Mouse (Mus musculus) kidney, postnatal 10 days (tissue): ENCODE data around the gene Nrp2.

Experiments used
- DNase-seq: peaks from one replicate; pipeline ENCODE4 v3.0.0; 2021; ENCODE audit warnings: mixed read lengths

Gene Nrp2

DNA sequence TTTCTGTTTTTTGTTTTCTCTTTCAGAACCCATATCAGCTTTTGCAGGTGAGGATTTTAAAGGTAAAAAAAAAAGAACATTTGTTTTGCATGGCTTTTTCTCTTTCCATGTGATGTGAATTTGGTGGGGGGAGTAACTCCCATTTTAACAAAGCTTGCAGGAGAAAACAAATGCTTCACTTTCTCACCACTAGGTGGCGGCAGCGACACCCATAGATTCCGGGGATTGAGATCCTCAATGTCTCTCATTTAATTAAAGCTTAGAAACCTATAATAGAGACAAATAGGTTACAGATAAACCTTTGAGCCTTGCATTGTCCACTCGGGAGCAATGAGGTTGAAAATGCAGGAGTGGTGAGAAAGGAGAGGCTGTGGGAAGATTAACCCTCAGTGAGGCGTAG, 83.2 kb downstream of the Nrp2 start:
- peak; percentile 85 for DNase-seq

DNA sequence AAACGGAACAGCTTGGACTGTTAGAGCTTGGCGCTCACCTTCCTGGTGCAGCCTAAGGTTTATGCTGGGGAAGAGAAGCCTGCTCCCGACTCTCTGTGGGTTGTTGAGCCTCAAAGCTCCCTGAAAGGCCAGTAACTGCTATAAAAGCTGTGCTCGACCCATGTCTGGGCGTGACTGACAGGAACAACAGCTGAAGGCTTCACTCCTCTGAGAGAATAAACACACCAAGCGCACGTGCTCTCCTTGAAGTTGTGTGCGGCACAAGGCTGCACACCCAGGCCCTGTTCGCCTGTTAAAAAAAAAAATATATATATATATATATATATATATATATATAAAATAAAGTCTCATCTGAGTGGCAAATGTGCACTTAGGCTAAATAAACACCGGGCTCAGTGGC, 84.5 kb downstream of the Nrp2 start:
- no peak for DNase-seq

DNA sequence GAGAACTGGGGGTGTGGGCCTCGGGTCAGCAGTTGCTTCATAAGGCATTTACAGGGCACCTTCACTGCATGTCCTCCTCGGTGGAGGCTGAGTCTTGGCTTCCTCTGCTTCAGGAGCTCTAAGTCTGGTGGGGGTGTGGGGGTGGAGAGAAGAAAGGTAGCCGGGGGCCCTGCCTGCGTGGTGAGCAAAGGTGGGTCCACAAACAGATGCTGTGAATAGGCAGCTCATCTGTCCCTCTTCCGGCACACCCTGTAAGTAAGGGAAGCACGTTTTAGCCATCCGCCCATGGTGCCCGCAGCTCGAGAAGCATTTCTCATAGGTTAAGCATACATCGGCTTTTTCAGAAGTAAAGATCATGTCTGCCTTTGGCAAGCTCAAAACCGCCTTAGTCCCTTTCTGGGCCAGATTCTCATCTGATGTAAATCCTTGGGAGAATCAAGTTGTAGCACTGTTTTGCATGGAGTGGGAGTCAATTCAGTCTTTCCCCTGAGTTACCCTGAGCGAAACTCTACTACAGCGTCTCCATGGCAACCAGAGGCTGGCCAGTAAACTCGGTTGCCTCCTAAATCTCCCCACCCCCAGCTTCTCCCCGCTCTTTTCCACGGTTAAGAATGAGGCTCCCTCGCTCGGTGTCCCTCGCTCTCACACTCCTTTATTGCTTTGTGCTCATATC, 91.3 kb downstream of the Nrp2 start:
- peak; percentile 59 for DNase-seq

DNA sequence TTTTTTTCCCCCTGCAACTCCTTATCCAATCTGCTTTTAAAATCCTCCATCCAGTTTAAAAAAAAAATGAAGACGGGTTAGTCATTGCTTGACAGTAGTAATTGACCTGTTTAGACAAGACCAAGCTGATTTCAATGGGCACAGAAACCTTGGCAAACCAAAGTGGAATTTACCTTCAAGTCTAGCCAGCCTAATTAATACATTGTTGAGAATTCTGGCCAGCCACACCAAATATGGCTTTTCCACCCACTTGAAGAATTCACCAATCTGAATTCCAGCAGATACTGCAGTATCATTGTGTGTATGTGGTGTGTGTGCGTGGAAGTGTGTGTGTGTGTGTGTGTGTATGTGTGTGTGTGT, 91.8 kb downstream of the Nrp2 start:
- no peak for DNase-seq

DNA sequence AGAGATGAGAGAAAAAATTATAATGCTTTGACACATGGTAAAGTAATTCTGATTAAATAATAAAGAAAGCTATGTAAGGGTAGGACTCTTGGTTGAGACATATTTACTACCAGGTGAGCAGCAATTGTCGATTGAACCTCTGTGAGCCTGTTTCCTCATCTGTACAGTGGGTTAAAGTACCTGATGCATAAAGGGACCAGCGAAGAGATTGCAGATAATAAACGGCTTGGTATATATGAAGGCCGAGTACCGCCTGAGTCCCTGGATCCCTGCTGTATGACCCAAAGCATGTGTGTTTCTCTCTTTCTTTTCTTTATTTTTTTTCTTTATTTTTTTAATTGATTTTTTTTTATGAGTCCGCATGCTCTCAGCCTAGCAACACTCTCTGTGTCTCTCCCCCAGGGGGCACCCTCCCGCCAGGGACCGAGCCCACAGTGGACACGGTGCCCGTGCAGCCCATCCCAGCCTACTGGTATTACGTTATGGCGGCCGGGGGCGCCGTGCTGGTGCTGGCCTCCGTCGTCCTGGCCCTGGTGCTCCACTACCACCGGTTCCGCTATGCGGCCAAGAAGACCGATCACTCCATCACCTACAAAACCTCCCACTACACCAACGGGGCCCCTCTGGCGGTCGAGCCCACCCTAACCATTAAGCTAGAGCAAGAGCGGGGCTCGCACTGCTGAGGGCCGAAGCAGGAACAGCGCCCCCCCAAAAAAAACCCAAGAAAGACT, 92.4 kb downstream of the Nrp2 start:
- DNase-seq = peak; percentile 83

DNA sequence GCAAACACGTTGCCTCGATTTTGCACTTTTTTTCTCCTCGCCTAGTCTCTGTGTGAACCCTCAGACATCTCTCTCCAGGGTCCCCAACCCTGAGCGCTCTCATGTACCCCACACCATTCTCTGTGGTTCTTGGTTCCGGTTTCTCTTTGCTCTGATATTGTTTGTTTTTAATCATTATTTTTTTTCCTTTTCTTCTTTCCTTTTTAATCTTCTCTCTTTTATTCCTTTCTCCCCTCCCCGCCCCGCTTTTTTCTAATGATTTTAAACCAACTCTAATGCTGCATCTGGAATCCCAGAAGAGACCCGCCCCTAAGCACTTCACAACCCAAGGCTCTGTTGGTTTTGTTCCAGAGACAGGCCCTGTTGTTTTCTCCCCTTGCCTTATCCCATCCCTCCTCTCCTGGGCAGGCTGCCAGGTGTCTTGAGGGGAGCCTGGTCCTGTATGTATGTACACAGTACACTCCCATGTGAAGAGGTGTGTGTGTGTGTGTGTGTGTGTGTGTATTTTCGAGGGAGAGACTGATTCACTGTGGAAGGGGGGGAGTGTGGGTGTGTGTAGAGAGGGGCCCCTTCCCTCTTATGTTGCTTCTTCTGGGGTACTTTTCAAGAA, 93.1 kb downstream of the Nrp2 start:
- peak; percentile 66 for DNase-seq

DNA sequence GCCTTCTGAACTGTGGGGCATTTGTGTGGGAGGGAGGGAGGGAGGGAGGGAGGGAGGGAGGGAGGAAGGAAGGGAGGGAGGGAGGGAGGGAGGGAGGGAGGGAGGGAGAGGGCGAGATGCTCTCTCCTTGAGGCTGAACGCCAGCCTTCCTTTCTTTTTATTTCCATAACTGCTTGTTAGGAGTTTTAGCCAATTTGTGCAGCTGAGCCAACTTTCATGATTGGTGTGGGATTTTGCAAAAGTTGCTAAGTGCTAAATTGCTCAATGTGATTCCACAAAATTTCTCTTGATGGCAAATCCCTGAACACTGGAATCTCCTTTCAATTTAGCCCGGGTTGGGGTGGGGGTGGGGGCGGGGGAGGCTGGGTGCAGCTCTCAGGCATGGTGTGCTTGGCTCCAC, 96.3 kb downstream of the Nrp2 start:
- DNase-seq = no peak

DNA sequence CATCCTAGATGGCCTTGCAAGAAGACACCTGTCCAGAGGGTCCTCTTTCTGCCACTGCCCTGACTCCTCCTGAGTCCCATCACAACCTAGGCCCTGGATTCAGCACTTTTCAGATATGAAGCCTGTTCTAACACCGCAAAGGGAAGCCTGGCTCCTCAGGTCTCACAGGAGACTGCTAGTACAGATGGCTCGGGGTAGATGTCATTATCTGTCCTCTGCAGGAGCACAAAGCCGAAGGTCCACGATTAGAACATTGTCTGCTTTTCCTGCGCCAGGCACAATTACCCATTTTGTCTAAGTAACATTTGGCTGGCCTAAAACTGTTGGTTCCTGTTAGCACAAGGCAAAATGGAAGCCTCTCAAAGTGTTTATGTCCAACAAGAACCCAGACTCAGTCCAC, 97.3 kb downstream of the Nrp2 start:
- no peak for DNase-seq

DNA sequence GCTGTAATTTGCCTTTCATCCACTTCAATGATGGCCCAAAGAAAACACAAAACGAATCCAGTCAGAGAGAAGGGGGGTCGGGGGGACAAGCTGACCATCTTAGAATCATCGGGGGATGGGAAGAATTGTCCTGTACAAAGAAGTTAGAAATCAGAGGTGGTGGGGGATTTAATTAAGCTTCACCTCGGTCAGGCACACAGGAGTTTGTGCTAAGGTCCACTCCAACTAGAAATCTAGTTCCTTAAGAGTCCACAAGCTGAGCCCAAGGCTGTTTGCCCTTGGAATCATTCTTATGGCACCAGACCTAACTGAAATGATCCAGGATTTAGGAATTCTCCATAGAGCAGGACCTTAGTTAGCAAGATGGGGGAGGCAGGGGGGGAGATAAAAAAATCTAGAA, 98.3 kb downstream of the Nrp2 start:
- no peak for DNase-seq

DNA sequence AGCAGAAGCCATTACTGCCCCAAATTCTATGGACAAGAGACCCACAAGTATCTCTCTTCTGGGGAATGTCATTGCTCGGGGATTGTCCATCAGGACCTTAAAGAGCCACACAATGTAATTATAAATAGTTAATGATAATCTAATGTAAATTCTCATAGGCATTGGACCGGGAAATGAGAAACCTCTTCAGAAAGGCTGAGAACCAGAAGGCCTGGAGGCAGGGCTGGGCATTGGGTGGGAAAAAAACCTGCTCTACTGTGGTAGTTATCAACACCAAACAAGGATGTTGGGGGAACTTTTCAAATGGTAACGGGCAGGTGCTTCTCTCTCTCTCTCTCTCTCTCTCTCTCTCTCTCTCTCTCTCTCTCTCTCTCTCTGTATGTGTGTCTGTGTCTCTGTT, 98.8 kb downstream of the Nrp2 start:
- DNase-seq = no peak

DNA sequence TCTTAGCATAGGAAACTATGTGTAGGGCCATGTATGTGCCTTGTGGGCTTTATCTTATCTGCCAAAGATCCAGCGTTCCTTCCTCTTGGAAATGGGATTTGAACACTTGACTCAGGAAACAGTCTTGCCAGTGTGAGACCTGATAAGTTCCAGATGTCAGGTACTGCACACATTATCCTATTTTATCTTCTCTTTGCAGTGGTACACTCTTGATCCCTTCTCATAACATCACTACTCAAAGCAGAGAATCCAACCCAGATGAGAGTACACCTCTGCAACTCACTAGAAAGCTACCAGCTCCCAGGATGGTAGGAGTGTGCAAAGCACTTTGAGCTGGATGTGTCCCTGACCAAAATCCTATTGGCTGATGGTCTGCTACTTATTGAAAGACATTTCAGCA, 100.5 kb downstream of the Nrp2 start:
- DNase-seq = no peak

DNA sequence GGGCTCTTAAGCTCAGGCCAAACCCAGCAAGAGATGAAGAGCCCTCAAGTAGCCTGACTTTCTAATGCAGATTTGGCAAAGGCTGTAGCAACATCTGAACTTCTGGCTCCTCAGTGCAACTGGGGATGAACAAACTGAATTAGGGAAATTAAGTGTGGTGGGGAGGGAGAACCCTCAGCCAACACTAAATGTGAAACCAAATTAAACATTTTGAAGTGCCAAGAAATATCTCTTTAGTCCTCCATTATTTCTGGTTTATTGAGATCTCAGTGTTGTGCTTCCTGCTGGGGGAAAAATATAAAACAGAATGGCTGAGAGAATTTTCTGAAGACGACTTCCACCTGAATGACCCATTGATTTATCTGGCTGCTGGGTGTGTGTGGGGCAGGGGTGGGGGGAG, 102.9 kb downstream of the Nrp2 start:
- no peak for DNase-seq

DNA sequence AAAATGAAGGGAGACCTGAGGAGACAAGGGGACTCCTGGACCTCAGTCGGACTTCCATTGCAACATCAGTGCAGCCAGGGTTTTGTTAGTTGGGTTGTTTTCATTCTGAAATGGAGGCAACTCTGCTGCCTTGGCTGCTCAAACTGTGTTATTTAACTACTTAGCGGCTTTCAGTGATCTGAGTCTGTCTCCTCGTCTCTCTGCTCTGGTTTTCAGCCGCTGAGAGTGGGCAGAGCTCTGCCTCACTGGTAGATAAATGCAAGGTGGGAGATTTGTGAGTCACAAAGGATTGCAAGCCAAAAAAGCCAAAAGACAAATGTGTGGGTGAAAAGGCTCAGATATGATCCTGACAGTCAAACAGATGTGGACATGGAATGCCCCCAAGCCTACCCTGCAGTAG, 105.3 kb downstream of the Nrp2 start:
- DNase-seq = no peak

DNA sequence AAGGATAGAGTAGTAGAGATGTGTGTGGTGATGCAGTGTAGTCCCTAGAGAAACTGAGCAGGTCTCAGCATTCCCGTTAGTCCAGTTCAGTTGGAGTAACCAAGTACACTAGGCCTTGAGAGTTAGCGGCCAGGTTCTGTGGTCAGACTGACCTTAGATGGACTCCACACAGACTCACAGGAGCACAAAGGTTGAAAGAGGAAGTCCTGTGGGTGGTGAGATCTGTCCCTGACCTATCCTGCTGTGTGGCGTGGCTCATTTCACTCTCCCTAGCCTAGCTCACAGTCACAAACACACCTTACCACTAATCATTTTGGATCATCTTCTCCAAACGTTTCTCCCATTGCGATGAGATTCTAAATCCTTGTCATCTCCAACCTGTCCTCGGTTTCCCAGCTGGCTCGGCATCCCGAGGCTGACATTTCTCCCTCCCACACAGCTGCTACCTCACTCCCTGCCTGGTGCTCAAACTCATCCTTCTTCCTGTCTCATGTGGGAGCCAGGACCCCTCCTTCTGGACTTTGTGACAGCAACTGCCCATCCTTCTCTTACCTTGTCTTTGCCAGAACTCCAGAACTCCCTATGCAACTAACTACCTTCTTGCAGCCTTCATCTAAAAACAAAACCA, 106.6 kb downstream of the Nrp2 start:
- no peak for DNase-seq

DNA sequence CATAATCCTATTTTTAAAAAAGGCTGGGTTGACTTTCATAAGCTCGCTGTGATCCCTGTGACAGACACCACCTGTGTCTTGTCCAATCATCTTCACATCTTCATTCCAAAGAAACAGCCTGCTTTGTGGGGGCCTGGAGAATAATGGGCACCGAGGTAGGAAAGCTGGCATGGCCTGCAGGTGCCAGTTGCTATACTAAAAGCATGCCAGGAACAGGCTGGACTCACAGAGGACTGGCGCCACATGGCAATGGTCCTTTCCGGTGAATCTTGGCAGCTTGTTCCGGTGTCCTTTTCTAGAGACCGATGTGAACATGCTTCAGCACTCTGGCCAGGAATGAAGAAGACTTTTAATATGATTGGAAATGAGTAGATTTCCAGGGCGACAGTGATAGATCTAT, 108.1 kb downstream of the Nrp2 start:
- DNase-seq = no peak

DNA sequence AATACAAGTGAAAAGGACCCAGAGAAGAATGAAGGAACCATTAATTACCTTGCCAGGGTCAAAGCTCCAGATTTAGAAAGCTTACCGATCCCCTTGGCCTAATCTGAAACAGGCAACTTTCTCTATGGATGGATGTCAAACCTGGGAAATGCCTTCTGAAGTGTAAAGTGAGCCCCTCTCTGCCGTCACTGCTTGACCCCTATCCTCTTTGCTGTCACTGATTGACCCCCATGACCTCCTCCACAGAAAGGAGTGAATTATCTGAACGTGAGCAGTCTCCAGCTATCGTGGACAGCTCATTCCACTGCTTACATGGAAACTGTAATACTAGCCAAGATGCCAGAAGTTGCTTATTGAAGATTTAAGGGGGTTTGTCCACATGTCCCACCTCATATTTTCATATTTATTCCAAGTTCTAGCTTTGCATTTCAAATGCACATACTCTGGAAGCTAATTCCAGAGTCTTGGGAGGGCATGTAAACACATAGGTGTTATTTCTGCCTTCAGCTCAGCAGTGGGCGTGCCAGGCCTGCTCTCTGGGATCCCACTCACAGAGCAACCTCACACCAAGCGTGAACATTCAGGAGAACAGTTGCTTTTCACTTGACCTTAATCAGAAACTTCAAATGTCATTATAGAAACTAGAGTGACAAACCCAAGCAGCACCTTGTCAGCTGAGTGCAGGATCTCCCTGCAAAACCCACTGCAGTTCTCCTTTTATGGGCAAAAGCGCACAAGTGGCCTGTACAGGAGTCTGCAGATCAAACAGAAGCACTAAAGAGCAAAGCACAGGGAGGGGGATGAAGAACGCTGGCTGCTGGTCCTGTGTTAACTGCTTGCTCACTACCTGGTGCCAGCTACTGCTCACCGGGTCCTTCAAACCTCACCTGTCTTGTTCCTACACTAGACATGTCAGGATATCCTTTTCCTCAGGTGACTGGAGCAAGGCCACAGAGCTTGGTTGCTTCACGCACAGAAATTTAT, 109.9 kb downstream of the Nrp2 start:
- no peak for DNase-seq

DNA sequence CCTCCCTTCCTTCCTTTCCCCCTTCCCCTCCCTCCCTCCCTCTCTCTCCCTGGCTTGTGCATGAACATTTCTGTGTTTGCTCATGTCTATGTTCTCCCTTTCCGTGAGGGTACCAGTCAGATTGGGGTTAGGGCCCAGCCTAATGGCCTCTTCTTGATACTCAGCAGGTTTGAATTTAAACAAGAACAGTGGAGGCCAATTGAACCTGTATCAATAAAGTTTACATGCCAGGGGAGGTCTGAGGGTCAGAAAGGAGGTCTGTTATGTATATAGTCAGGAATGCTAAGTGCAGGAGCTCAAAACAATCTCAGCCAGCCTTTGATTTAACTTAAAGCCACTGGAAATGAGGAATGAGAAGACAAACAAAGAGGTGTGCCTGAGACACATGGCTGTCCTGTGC, 110.9 kb downstream of the Nrp2 start:
- no peak for DNase-seq

DNA sequence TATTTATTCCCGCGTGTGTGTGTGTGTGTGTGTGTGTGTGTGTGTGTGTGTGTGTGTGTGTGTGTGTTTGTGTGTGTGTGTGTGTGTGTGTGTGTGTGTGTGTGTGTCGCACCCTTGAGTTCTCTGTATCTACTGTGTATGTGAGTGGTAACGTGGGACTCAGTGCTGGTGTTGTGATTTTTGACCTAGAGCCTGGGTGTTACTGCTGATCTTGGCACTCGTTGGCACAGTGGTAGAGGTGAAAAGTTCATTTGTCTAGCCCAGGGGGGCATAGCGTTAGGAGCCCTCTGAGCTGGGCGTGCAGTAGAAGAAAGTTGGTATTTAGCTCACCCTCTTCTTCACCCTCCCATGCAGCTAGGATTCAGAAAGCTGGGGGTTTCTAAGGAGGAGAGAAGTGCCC, 114.5 kb downstream of the Nrp2 start:
- no peak for DNase-seq

DNA sequence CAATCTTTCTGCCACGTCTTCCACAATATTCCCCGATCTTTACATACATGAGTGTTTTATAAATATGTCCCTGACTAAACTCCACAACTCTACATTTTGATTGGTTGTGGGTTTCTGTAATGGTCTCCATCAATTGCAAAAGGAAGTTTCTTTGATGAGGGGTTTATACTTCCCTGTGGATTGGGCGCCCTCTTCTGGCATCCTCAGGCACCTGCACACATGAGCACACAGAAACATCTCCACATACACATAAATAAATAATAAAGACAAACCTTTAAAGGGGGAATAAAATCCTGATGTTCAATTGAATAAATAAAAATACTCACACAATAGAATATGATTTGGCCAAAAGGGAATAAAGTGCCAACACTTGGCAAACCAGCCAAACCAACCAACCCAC, 117.1 kb downstream of the Nrp2 start:
- DNase-seq = peak; percentile 57

DNA sequence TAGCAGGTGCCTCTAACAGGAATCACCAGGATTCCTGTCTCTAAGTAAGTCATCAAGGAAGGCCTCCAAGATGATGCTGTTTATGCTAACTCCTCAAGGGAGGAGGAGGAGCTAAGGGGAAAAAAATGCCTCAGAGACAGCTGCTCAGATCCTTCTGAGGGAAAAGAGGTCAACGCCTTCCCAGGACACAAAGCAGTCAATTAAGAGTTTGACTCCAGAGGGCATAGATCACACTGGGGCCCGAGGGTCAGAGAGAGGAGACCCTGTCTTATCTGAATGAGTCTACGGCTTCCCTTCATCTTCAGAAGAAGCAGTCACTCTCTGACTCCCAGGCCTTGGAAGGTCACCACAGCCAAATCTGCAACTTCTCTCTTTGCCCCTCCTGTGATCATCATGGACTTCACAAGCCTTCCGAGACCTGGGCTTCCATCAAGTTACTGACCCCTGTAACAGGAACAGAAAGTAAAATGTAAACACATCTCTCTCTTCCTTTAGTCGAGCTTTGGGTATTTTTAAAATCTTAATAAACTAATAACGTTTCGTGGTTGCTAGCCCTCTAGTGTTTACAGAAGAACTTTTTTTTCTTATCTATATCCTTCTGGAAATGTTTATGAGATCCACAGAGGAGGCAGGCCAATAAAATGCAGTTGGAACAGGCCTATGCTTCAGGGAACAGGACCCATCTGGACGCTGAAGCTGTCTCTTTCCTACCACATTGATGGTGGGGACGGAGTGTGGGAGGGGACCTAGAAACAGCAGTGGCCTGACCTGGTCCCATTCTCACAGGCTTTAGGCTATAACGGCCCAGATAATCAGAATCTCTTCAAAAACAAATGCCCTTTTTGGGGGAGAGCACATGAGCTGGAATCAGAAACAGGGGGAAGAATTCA, 118.7 kb downstream of the Nrp2 start:
- peak; percentile 69 for DNase-seq

DNA sequence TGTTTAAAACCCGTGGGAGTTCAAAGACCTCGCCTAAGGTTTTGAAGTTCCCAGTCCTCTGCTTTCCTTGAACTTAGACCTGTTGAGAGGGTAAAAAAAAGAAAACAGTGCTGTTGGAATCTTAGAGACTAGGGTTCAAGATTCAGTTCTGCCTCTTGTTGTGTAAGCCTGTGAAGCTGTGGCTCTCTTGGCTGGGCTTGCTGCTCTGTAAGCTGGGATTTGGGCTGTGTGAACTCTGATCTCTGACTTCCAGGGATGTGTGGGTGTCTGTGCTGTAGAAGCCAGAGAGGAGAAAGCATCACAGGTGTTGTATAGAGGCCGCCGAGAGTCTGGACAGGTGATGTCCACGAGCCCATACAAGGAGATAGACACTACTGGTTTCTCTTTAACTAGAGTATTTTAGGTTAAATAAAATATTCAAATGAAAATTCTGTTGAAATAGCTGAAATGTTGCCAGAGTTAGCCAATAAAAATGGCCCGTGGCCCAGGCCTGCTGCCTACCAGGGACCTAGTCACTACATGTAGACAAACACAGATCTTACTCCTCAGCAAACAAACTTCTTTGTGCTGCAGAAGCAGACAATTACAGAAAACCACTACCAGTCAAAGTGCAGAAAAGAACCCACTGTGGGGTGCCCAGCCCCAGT, 120.6 kb downstream of the Nrp2 start:
- DNase-seq = no peak
